ENCODE assay signal across 19 mouse cellular contexts in the genomic region with DNA sequence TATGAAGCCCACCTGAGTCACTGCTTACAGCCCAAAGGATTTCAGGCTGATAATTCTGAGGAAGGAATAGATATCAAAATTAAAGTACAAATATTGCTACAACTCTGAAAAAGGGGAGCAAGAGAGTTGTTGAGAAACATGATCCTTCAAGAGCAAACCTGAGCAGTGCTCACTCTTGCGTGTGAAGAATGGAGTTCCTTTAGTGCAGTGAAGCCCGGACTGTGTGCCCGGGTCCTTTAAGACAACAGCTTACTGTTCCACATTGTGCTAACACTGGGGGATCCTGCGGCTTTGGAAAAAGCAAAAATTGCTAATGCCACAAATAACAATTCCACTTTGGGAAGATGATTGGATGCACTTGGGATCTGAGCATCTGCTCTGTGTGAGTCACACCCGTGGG.
"Had no signal": no experiment of that assay in that cellular context is flagged by ENCODE, and none has a peak within 500 bp of the region (broad histone marks: within the 10 kb centered on the region; RNA-seq: fewer than 3 reads in every experiment).

No protein-coding gene starts in this region.

- ATAC-seq: intestine, embryonic 15.5 days; liver, embryonic 12.5 days; midbrain, embryonic 13.5 days; midbrain, embryonic 16.5 days had no signal

- DNase-seq: kidney, adult 18-20 months; kidney, postnatal 10 days; kidney, postnatal 36 days; liver; lung, adult 18-20 months; lung, postnatal 10 days; lung, postnatal 36 days; thymus, postnatal 36 days had no signal

- H3K27me3 ChIP-seq: intestine, embryonic 15.5 days; limb, embryonic 13.5 days; liver, embryonic 12.5 days; liver, embryonic 15.5 days; lung, embryonic 15.5 days; megakaryocyte, embryonic 14.5 days had no signal

- H3K4me3 ChIP-seq: intestine, embryonic 15.5 days; limb, embryonic 10.5 days; limb, embryonic 13.5 days; liver, embryonic 12.5 days; liver, embryonic 15.5 days; lung, embryonic 15.5 days; megakaryocyte, embryonic 14.5 days; midbrain, embryonic 10.5 days; midbrain, embryonic 13.5 days had no signal

- H3K36me3 ChIP-seq: intestine, embryonic 15.5 days; limb, embryonic 10.5 days; limb, embryonic 13.5 days; liver, embryonic 12.5 days; liver, embryonic 15.5 days; lung, embryonic 15.5 days; midbrain, embryonic 10.5 days; midbrain, embryonic 13.5 days had no signal

- H3K4me2 ChIP-seq: intestine, embryonic 15.5 days; limb, embryonic 13.5 days; liver, embryonic 12.5 days; liver, embryonic 15.5 days; lung, embryonic 15.5 days; midbrain, embryonic 13.5 days had no signal

- H3K9ac ChIP-seq: intestine, embryonic 15.5 days; limb, embryonic 13.5 days; liver, embryonic 12.5 days; liver, embryonic 15.5 days; lung, embryonic 15.5 days; midbrain, embryonic 13.5 days had no signal

- H3K4me1 ChIP-seq: intestine, embryonic 15.5 days; limb, embryonic 13.5 days; liver, embryonic 12.5 days; liver, embryonic 15.5 days; lung, embryonic 15.5 days; megakaryocyte, embryonic 14.5 days had no signal

- H3K9me3 ChIP-seq: intestine, embryonic 15.5 days; limb, embryonic 10.5 days; limb, embryonic 13.5 days; liver, embryonic 12.5 days; liver, embryonic 15.5 days; lung, embryonic 15.5 days; midbrain, embryonic 10.5 days; midbrain, embryonic 13.5 days had no signal

- H3K27ac ChIP-seq: intestine, embryonic 15.5 days; limb, embryonic 10.5 days; limb, embryonic 13.5 days; liver, embryonic 12.5 days; liver, embryonic 15.5 days; lung, embryonic 15.5 days; midbrain, embryonic 10.5 days; midbrain, embryonic 13.5 days; stomach, postnatal 0 days had no signal
